Comparison of ENCODE assay signal across 16 mouse cellular contexts in the genomic region with DNA sequence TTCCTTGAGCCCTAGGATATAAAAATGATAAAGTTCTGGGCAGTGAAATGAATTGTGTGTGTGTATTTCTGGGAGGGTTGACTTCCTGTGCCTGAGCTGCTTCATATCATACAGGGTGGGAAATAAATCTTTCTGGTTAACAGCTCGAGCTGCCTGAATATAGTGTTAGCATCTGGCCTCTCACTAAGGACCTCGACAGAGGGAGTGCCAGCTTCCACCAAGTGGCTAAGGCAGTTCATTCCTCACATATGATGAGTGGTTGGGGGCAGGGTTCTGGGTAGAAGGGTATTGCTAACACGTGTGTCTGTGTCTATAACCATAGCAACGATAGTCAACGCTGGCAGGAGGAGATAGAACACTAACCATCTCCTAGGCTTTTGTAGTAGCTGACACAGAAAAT.
DNase-seq lines count a peak whose midpoint lies in the region; ATAC-seq and TF ChIP-seq lines count a peak whose summit lies in the region.
"Had no signal": no experiment of that assay in that cellular context is flagged by ENCODE, and none has a peak within 500 bp of the region (broad histone marks: within the 10 kb centered on the region; RNA-seq: fewer than 3 reads in every experiment).

No protein-coding gene starts in this region.

- peak; percentile 52; the same call in 1 of the 2 replicates for ATAC-seq in kidney, embryonic 15.5 days (replicated peaks; ENCODE audit: low FRiP score)
- peak; percentile 78 for ATAC-seq in limb, embryonic 11.5 days (ENCODE audit: insufficient number of reproducible peaks, low FRiP score, low TSS enrichment, low read depth)
- 0 out of 2 replicates have a peak, but pooled peaks have one; percentile 31 for ATAC-seq in midbrain, postnatal 0 days (ENCODE audit: low FRiP score)
- ATAC-seq: Patski had no signal

- H3K9ac ChIP-seq in kidney, embryonic 15.5 days, result no peak overlapping the region
- H3K9ac ChIP-seq in limb, embryonic 11.5 days (ENCODE audit: low read length), result no peak overlapping the region
- H3K9ac ChIP-seq in midbrain, postnatal 0 days (replicated peaks; ENCODE audit: low read length, poor library complexity, severe bottlenecking), result no peak overlapping the region
- H3K9ac ChIP-seq: heart, embryonic 15.5 days; liver, embryonic 13.5 days had no signal

- no peaks in the 10 kb centered on the region for H3K36me3 ChIP-seq in kidney, embryonic 15.5 days
- no peaks in the 10 kb centered on the region for H3K36me3 ChIP-seq in limb, embryonic 11.5 days (ENCODE audit: control insufficient read depth, insufficient read depth, low read length)
- H3K36me3 ChIP-seq in midbrain, postnatal 0 days (ENCODE audit: insufficient read depth, low read length), result no peaks in the 10 kb centered on the region
- H3K36me3 ChIP-seq: heart, embryonic 15.5 days; liver, embryonic 13.5 days had no signal

- H3K4me1 ChIP-seq in kidney, embryonic 15.5 days, result no peaks in the 10 kb centered on the region
- no peaks in the 10 kb centered on the region for H3K4me1 ChIP-seq in limb, embryonic 11.5 days (ENCODE audit: control insufficient read depth, insufficient read depth, low read length)
- no peaks in the 10 kb centered on the region; the same call in 1 of the 2 replicates for H3K4me1 ChIP-seq in midbrain, postnatal 0 days (ENCODE audit: insufficient read depth, low read length)
- H3K4me1 ChIP-seq: liver, embryonic 13.5 days had no signal

- no peak overlapping the region for H3K4me3 ChIP-seq in kidney, embryonic 15.5 days (replicated peaks)
- H3K4me3 ChIP-seq in limb, embryonic 11.5 days (ENCODE audit: low read depth, low read length), result no peak overlapping the region
- no peak overlapping the region for H3K4me3 ChIP-seq in midbrain, postnatal 0 days (ENCODE audit: low read depth, low read length)
- H3K4me3 ChIP-seq: heart, embryonic 15.5 days; liver, embryonic 13.5 days had no signal

- H3K27me3 ChIP-seq in kidney, embryonic 15.5 days, result no peaks in the 10 kb centered on the region
- no peaks in the 10 kb centered on the region for H3K27me3 ChIP-seq in limb, embryonic 11.5 days (ENCODE audit: control insufficient read depth, insufficient read depth, low read length)
- no peaks in the 10 kb centered on the region for H3K27me3 ChIP-seq in midbrain, postnatal 0 days (ENCODE audit: insufficient read depth, low read length)
- H3K27me3 ChIP-seq: CH12.LX; heart, embryonic 15.5 days; liver, embryonic 13.5 days had no signal

- H3K4me2 ChIP-seq in kidney, embryonic 15.5 days, result no peak overlapping the region
- H3K4me2 ChIP-seq in limb, embryonic 11.5 days (ENCODE audit: low read depth, severe bottlenecking), result no peak overlapping the region
- no peak overlapping the region for H3K4me2 ChIP-seq in midbrain, postnatal 0 days (ENCODE audit: low read depth, low read length, poor library complexity, severe bottlenecking)
- H3K4me2 ChIP-seq: heart, embryonic 15.5 days; liver, embryonic 13.5 days had no signal

- TF ChIP-seq CTCF in midbrain, postnatal 0 days (IDR thresholded peaks at IDR 0.05), result no peak

- DNase-seq in kidney, postnatal 25 days, result no peak
- DNase-seq in forelimb bud, embryonic 11.5 days (ENCODE audit: low read depth, low spot score), result peak; percentile 53
- DNase-seq in limb, embryonic 11.5 days (ENCODE audit: low spot score), result peak; percentile 30
- DNase-seq in midbrain, postnatal 0 days (ENCODE audit: low spot score), result peak; percentile 31
- DNase-seq in natural killer cell, adult 2 months (ENCODE audit: low spot score in 2 of 2), result no peak
- no peak for DNase-seq in cerebellum, postnatal 25 days
- DNase-seq: gastrocnemius, postnatal 36 days; kidney, adult 11 months; layer of hippocampus, adult 9-11 months; liver, embryonic 13.5 days; lung, postnatal 4 days; right cerebral cortex, postnatal 4 days had no signal

- 33% methylated on average over 5 of the region's 5 CpGs for WGBS in kidney, embryonic 15.5 days
- 57% methylated on average over 5 of the region's 5 CpGs for WGBS in limb, embryonic 11.5 days
- WGBS in midbrain, postnatal 0 days, result 50% methylated on average over 5 of the region's 5 CpGs

- no peak overlapping the region for H3K27ac ChIP-seq in kidney, embryonic 15.5 days
- no peak overlapping the region for H3K27ac ChIP-seq in limb, embryonic 11.5 days (replicated peaks; ENCODE audit: low read depth, low read length)
- H3K27ac ChIP-seq in midbrain, postnatal 0 days (ENCODE audit: low read depth, low read length), result no peak overlapping the region
- H3K27ac ChIP-seq: heart, embryonic 15.5 days; liver, embryonic 13.5 days had no signal

- H3K9me3 ChIP-seq in kidney, embryonic 15.5 days (replicated peaks), result no peaks in the 10 kb centered on the region
- no peaks in the 10 kb centered on the region for H3K9me3 ChIP-seq in limb, embryonic 11.5 days (ENCODE audit: control insufficient read depth, low read length)
- H3K9me3 ChIP-seq in midbrain, postnatal 0 days (ENCODE audit: low read length), result no peaks in the 10 kb centered on the region
- H3K9me3 ChIP-seq: heart, embryonic 15.5 days; liver, embryonic 13.5 days had no signal

Comparison
In these comparisons a context has a peak if more than half of its experiments do, and no peak if none do; other contexts are left out.
1. DNase-seq: peak in forelimb bud, embryonic 11.5 days (single experiment), limb, embryonic 11.5 days (single experiment) and midbrain, postnatal 0 days (single experiment); none in kidney, postnatal 25 days (0 of 2), natural killer cell, adult 2 months (0 of 2) and cerebellum, postnatal 25 days (0 of 2).
2. Peak in every context shown above with its lines, with median percentiles within 50 percentile points of each other: ATAC-seq.